Mouse (Mus musculus): ENCODE results near the gene Msto1. TPM values are rescaled to one million over a fixed set of nuclear protein-coding genes. Genes with fewer than 3 reads are reported as not detected.
A peak's percentile ranks its signal among the peaks of the same experiment; 100 is the strongest.

The Msto1 gene
- polyA plus RNA-seq, 1 experiment from 2014 or later: 53.1 TPM

- DNase-seq (ENCODE audit: low spot score): peak; percentile 96
- WGBS: 0% methylated on average over 65 of the region's 92 CpGs
- peak overlapping the region; percentile 80 for H3K9ac ChIP-seq (ENCODE audit: low read depth, low read length)
- H3K27ac ChIP-seq: peak overlapping the region; percentile 99
- TF ChIP-seq CTCF (IDR thresholded peaks at IDR 0.05; ENCODE audit: low read depth): no peak
- ATAC-seq (replicated peaks; ENCODE audit: low FRiP score, low read depth): peak; percentile 90
- peaks cover 6% of the 10 kb centered on the region; the same call in 1 of the 2 replicates for H3K4me1 ChIP-seq (replicated peaks; ENCODE audit: insufficient read depth, low read length)
- no peaks in the 10 kb centered on the region for H3K9me3 ChIP-seq (replicated peaks; ENCODE audit: low read length)
- H3K4me3 ChIP-seq (replicated peaks; ENCODE audit: low read depth, low read length): peak overlapping the region; percentile 91
- peak overlapping the region; percentile 71 for H3K4me2 ChIP-seq (ENCODE audit: low read length)
- no peaks in the 10 kb centered on the region for H3K27me3 ChIP-seq (ENCODE audit: insufficient read depth, low read length)
- H3K36me3 ChIP-seq (ENCODE audit: insufficient read depth, low read length): no peaks in the 10 kb centered on the region
Measured at GRCm38 (mm10) chr3:88949786-88950575, 36.2 kb upstream of the Msto1 start.

- TF ChIP-seq CTCF (IDR thresholded peaks at IDR 0.05; ENCODE audit: low read depth): no peak
- H3K4me2 ChIP-seq (ENCODE audit: low read length): no peak overlapping the region
- peaks cover 20% of the 10 kb centered on the region for H3K36me3 ChIP-seq (ENCODE audit: insufficient read depth, low read length)
- no peak overlapping the region for H3K9ac ChIP-seq (ENCODE audit: low read depth, low read length)
- ATAC-seq (replicated peaks; ENCODE audit: low FRiP score, low read depth) (no peak), DNase-seq (ENCODE audit: low spot score) (no peak)
- H3K9me3 ChIP-seq (replicated peaks; ENCODE audit: low read length): no peaks in the 10 kb centered on the region
- WGBS: 88% methylated on average over 4 of the region's 4 CpGs
- H3K27me3 ChIP-seq (ENCODE audit: insufficient read depth, low read length): no peaks in the 10 kb centered on the region
- H3K4me1 ChIP-seq (replicated peaks; ENCODE audit: insufficient read depth, low read length): peaks cover 3% of the 10 kb centered on the region; the same call in 1 of the 2 replicates
- H3K4me3 ChIP-seq (replicated peaks; ENCODE audit: low read depth, low read length): no peak overlapping the region
- no peak overlapping the region for H3K27ac ChIP-seq
Measured at GRCm38 (mm10) chr3:88944109-88944508, 30.3 kb upstream of the Msto1 start.

GRCm38 (mm10) chr3:88942316-88942880 lies 28.6 kb upstream of the Msto1 start:
- Histone ChIP-seq H3K27ac (no peak overlapping the region), H3K36me3 (ENCODE audit: insufficient read depth, low read length) (peaks cover 22% of the 10 kb centered on the region), H3K9ac (ENCODE audit: low read depth, low read length) (no peak overlapping the region), H3K9me3 (replicated peaks; ENCODE audit: low read length) (no peaks in the 10 kb centered on the region), H3K4me2 (ENCODE audit: low read length) (no peak overlapping the region), H3K4me1 (replicated peaks; ENCODE audit: insufficient read depth, low read length) (no peaks in the 10 kb centered on the region), H3K4me3 (replicated peaks; ENCODE audit: low read depth, low read length) (no peak overlapping the region), H3K27me3 (ENCODE audit: insufficient read depth, low read length) (no peaks in the 10 kb centered on the region)
- TF ChIP-seq CTCF (IDR thresholded peaks at IDR 0.05; ENCODE audit: low read depth): no peak
- WGBS: 94% methylated on average over 10 of the region's 10 CpGs
- ATAC-seq (replicated peaks; ENCODE audit: low FRiP score, low read depth) (no peak), DNase-seq (ENCODE audit: low spot score) (no peak)

- no peak overlapping the region for H3K27ac ChIP-seq
- DNase-seq (ENCODE audit: low spot score) (peak; percentile 90), ATAC-seq (replicated peaks; ENCODE audit: low FRiP score, low read depth) (peak; percentile 62; the same call in 1 of the 2 replicates)
- no peaks in the 10 kb centered on the region for H3K9me3 ChIP-seq (replicated peaks; ENCODE audit: low read length)
- 72% methylated on average over 3 of the region's 3 CpGs for WGBS
- peaks cover 27% of the 10 kb centered on the region for H3K36me3 ChIP-seq (ENCODE audit: insufficient read depth, low read length)
- peak; percentile 79 for TF ChIP-seq CTCF (IDR thresholded peaks at IDR 0.05; ENCODE audit: low read depth)
- no peaks in the 10 kb centered on the region for H3K27me3 ChIP-seq (ENCODE audit: insufficient read depth, low read length)
- H3K4me1 ChIP-seq (replicated peaks; ENCODE audit: insufficient read depth, low read length): no peaks in the 10 kb centered on the region
- H3K4me2 ChIP-seq (ENCODE audit: low read length): no peak overlapping the region
- H3K4me3 ChIP-seq (replicated peaks; ENCODE audit: low read depth, low read length): no peak overlapping the region
- H3K9ac ChIP-seq (ENCODE audit: low read depth, low read length): no peak overlapping the region
Measured at GRCm38 (mm10) chr3:88939749-88940148, 25.9 kb upstream of the Msto1 start.

GRCm38 (mm10) chr3:88939071-88939470 lies 25.3 kb upstream of the Msto1 start:
- Histone ChIP-seq H3K36me3 (ENCODE audit: insufficient read depth, low read length) (peaks cover 32% of the 10 kb centered on the region), H3K9ac (ENCODE audit: low read depth, low read length) (no peak overlapping the region), H3K27ac (no peak overlapping the region), H3K4me3 (replicated peaks; ENCODE audit: low read depth, low read length) (no peak overlapping the region), H3K9me3 (replicated peaks; ENCODE audit: low read length) (no peaks in the 10 kb centered on the region), H3K4me1 (replicated peaks; ENCODE audit: insufficient read depth, low read length) (no peaks in the 10 kb centered on the region), H3K27me3 (ENCODE audit: insufficient read depth, low read length) (no peaks in the 10 kb centered on the region), H3K4me2 (ENCODE audit: low read length) (no peak overlapping the region)
- ATAC-seq (replicated peaks; ENCODE audit: low FRiP score, low read depth) (no peak), DNase-seq (ENCODE audit: low spot score) (no peak)
- TF ChIP-seq CTCF (IDR thresholded peaks at IDR 0.05; ENCODE audit: low read depth): no peak
- whole genome bisulfite sequencing: 96% methylated on average over 10 of the region's 10 CpGs

- no peak for TF ChIP-seq CTCF (IDR thresholded peaks at IDR 0.05; ENCODE audit: low read depth)
- no peak for ATAC-seq (replicated peaks; ENCODE audit: low FRiP score, low read depth)
- WGBS: 79% methylated on average over 3 of the region's 3 CpGs
Measured at GRCm38 (mm10) chr3:88929501-88929900, 15.7 kb upstream of the Msto1 start.

More at GRCm38 (mm10) chr3:88929501-88929900, 15.7 kb upstream of the Msto1 start:
- peaks cover 77% of the 10 kb centered on the region for H3K36me3 ChIP-seq (ENCODE audit: insufficient read depth, low read length)
- no peak overlapping the region for H3K9ac ChIP-seq (ENCODE audit: low read depth, low read length)
- H3K4me1 ChIP-seq (replicated peaks; ENCODE audit: insufficient read depth, low read length): no peaks in the 10 kb centered on the region
- H3K9me3 ChIP-seq (replicated peaks; ENCODE audit: low read length): no peaks in the 10 kb centered on the region
- no peak overlapping the region for H3K4me3 ChIP-seq (replicated peaks; ENCODE audit: low read depth, low read length)
- no peak overlapping the region for H3K4me2 ChIP-seq (ENCODE audit: low read length)
- H3K27ac ChIP-seq: no peak overlapping the region
- H3K27me3 ChIP-seq (ENCODE audit: insufficient read depth, low read length): no peaks in the 10 kb centered on the region
- DNase-seq (ENCODE audit: low spot score): no peak
